Mouse (Mus musculus): ENCODE measurements around the gene Slc28a1.

Gene Slc28a1

DNA sequence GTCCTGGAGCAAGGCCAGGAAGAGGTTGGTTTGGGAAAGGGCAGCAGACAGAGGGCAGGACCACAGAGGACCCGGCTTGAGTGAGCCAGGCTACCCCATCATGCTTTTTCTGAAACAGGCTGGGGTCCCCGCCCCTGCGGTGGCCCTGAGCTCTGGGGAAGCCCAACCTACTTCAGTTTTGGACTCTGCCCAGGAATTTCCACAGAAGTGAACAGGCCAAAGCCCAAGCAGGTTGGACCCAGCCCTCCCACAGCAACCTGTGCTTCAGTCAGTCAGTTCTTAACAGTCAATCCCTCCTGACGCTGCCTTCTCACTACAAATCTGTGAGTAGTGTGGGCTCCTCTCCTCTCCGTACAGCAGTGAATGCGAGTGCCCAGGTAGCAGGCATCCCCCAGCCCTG, at the start of gene Slc28a1:
Slc28a1 (plus strand) TSS at position 245 of the 400 bp plus-strand sequence.
- no peak for DNase-seq (ENCODE audit: low spot score in 2 of 2)

DNA sequence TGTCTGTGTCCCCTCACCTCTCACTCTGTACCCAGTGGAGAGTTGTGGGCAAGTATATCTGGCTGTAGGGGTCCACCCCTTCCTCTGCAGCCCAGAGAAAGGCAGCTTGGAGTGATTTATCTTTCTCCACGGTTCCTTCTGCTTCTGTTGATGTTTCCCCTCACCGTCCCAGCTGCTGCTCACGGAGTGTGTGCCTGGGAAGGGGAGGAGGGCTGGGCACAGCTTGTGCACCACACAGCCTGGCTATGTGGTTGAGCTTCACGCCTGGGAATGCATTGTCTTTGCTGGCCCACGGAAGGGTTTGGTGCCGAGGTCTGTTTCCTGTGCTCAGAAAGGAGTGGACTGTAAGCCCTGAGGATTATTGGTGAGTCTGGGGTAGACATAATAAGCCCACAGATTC, 47.9 kb upstream of the Slc28a1 start:
- no peak for DNase-seq (ENCODE audit: low spot score in 2 of 2)

DNA sequence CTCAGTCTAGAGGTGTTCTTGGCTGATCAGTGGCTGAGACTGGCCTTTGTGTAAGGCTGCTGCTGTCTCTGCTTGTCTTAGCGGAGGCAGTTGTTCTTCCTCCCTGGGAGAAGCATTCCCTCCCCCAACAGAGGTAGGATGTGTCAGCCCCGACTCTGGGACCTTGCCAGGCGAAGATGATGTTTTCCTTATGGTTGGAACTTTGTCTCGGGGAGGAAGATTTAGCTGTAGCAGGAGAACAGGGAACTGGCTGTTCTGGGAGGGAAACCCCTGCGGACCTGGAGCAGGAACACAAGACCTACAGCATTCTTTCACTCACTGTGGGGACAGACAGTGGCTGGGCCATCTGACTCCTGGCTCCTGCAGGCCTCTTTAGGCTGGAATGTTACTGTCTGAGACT, 42.1 kb upstream of the Slc28a1 start:
- DNase-seq (ENCODE audit: low spot score in 2 of 2): peak in 1 of 2 experiments; percentile 14

DNA sequence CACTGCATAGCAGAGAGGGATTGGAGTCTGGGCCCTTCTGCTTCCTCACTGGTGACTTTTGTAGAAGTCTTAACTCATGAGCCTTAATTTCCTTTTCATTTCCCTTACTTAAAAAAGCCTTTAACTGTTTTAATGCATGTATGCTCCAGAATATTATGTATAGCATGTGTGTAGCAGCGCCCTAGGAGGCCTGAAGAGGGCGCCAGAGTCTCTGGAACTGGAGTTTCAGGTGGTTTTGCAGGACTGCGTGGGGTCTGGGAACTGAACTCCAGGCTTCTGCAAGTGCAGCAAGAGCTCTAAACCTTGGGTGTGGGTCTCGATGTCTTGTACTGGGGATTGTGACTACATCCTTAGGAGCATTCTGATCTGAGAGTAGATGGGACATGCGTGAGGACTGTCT, 41.3 kb upstream of the Slc28a1 start:
- no peak for DNase-seq (ENCODE audit: low spot score in 2 of 2)

DNA sequence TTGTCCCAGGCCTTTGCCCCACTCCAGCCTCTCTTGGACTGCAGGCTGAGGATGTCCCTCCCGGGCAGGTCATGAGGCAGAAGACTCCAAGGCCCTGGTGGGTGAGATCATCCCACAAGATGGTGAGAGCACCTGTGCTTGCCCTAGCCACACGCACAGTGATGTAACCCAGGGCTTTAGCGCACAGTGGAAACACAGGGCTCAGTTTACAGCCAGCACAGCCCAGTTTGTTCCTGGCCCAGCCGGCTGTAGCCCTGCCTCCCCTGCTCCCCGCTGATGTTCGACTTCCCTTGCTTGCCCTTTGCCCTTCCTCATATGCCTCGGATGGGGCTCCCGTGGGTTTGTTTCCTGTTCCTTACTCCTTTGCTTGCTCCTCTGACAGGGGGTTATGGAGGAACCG, 40.1 kb upstream of the Slc28a1 start:
- no peak for DNase-seq (ENCODE audit: low spot score in 2 of 2)

DNA sequence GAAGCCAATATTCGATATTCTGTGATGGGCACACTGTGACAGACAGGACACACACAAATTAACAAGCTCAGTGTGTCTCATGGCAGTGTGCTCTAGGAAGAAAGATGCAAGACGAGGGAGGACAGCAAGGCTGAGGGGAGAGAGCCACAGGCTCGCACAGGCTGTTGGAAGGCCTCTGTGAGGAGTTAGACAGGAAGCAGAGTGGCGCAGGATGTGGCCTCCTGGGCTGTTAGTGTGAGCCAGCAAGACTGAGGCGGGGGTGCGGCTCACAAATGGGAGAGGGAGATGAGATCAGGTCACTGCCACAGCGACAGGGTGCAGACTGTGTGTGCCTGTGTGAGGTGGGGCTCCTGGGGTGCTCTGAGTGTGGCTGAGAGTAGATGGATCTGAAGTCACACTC, 39.3 kb upstream of the Slc28a1 start:
- no peak for DNase-seq (ENCODE audit: low spot score in 2 of 2)

DNA sequence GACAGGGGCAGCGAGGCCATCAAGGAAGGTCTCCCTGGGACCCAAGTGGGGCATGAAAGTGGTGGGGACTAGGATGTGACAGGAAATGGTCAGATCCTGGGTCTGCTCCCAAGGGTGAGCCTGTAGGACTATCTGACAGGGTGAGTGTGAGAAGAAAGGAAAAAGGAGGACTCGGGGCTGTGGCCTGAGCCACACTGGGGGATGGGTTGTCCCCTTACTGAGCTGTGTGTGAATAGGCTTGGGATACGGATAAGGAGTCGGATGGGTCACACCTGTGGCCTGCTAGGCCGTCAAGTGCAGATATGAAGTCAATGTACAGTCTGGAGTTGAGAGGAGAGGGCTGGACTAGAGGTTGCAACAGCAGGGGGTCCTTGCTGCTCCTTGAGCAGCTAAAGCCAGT, 38.9 kb upstream of the Slc28a1 start:
- DNase-seq (ENCODE audit: low spot score in 2 of 2): no peak

DNA sequence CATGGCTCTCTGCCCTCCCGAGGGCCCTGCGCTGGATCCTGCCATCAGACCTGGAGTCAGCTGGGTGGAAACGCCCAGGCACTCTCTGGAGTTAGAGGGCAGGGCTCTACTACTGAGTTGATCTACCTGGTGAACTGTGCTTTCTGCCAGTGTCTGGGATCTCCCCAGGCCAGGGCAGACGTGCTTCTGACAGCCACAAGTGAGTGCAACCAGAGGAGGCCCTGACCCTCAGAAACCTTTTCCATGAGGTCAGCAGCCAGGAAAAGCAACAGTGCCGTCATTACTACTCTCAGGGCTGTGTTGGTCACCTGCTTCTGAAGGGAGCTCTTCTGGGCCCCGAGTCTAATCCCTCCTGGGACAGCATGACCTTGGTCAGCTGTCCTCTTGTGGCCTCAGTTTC, 37.6 kb upstream of the Slc28a1 start:
- no peak for DNase-seq (ENCODE audit: low spot score in 2 of 2)

DNA sequence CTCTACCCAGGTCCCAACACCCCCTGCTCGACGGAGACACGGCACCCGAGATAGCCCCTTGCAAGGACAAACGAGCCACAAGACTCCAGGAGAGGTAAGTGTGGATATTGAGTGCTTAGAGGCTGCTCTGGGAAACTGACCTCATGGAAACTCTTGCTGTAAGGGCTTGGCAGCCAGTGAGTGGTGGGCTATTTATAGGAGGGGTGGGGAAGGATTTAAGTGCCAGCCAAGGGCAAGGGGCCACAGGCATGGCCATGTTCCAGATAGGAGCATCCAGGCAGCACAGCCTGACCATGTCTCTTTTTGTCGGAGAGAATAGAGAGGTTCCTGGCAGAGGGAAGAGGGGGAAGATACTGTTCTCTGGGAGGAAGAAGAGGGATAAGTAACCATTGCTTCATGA, 35.9 kb upstream of the Slc28a1 start:
- DNase-seq (ENCODE audit: low spot score in 2 of 2): no peak

DNA sequence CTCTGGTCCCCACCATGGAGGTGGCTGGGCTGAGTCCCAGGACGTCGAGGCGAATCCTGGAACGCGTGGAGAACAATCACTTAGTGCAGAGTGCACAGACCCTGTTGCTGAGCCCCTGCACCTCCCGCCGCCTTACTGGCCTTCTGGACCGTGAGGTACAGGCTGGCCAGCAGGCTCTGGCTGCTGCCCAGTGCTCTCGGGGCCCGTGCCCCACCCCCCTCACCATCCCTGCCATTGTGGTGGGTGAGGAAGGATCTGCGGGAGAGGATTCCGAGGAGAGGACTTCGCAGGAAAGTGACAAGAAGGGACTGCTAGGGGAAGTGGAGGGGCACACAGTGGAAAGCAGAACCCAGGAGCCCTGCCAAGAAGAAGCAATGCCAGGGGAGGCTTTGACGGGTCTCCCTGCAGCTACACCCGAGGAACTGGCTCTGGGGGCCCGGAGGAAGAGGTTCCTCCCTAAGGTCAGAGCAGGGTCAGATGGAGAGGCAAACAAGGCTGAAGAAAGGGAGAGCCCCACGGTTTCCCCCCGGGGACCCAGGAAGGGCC, 21.1 kb upstream of the Slc28a1 start:
- DNase-seq (ENCODE audit: low spot score in 2 of 2): no peak

DNA sequence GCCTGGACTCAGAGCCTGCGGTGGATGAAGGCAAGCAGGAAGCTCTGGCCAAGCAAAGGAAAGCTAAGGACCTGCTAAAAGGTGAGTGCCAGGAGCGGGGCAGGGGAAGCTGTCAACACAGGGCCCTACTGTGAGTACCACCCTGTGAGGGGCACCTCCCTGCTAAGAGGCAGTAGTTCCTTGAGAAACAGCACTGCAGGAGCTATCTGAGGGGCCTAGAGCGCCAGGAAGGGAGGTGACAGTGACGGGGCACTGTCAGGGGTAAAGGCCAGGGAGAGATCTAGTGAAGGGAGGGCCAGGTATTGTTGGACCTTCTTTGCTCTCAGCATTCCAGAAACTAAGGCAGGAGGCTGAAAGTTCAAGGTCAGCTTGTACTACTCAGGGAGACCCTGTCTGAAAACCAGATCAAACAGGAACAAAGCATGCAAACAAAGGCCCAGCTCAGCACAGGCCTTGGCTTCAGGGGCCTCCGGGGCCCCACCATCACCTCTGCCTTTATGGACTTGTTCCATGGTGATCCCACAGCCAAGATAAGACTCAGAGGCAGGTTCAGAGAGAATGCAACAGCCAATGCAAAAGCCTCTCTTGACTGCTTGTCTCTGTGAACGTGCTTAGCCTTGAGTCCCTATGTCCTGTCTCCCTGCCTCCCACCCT, 20.4 kb upstream of the Slc28a1 start:
- DNase-seq (ENCODE audit: low spot score in 2 of 2): no peak

DNA sequence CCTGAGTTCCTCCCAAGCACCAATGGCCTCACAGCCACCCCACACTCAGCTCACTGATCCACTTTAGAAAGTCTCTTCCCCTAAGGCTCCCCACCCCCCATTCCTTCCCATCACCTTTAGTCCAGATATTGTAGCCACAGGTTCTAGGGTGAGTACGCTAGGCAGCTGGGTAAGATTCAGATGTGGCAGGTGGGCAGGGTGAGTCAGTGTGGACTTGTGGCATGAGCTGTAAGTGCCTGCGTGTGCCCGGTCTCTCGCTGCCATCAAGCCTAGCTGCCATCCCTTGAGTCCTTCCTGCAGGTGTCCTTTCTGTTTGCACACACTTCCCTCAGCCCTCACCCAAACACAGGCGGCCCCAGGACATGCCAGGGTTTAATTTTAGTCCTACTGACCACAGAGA, 14.3 kb upstream of the Slc28a1 start:
- no peak for DNase-seq (ENCODE audit: low spot score in 2 of 2)

DNA sequence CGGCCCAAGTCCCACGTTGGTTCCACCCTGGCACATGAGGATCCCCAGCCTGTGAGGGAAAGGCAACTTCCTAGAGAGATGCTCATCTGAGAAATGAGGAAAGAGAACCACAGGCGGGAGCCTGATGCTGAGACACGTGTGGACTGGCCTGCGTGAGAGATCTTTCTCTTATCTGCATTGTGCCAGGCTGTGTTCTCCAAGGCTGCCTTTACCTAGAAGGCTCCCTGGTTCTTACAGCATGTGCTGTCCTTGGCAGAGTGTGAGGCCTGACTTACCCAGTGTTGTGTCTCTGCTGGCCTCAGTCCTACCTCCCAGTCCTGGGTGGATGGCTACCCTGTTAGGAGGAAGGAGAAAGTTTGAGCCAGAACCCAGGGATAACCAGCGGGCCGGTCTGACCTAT, 11.7 kb upstream of the Slc28a1 start:
- DNase-seq (ENCODE audit: low spot score in 2 of 2): no peak

DNA sequence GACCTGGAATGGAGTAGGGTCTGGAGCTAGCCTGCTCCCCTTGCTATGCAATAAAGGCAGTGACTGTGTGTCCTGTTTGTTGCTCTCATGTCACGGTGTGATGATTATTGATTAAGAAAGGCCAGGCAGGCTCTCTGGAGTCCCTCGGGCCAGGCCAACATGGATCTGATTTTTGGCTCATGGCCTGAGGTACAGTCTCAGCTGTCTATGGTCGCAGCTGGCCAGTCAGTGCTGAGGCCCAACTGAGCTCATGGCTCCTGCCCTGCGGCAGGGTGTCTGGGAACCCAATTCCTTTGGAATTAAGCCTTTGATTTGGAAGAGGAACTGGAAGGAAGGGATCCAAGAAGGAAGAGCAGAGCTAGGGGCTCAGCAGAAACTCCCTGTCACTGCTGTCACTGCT, 9.1 kb upstream of the Slc28a1 start:
- DNase-seq (ENCODE audit: low spot score in 2 of 2): no peak

DNA sequence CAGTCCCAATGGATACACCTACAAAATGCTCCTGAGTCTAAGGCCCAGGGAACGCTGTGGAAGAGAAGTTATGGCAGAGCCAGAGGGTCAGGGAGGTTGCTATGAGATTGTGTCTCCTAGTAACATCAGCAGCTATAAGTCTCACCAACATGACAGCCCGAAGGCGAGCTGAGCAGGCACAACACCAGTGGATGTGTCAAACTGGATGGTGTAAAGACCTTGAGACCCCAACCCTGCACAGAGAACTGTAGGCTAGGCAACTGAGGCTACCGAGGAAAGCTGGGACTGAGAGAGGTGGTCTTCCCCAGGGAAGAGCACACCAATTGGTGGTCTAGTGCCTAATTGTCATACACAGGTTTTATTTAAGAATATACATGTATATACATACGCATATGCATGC, 6.4 kb upstream of the Slc28a1 start:
- no peak for DNase-seq (ENCODE audit: low spot score in 2 of 2)

DNA sequence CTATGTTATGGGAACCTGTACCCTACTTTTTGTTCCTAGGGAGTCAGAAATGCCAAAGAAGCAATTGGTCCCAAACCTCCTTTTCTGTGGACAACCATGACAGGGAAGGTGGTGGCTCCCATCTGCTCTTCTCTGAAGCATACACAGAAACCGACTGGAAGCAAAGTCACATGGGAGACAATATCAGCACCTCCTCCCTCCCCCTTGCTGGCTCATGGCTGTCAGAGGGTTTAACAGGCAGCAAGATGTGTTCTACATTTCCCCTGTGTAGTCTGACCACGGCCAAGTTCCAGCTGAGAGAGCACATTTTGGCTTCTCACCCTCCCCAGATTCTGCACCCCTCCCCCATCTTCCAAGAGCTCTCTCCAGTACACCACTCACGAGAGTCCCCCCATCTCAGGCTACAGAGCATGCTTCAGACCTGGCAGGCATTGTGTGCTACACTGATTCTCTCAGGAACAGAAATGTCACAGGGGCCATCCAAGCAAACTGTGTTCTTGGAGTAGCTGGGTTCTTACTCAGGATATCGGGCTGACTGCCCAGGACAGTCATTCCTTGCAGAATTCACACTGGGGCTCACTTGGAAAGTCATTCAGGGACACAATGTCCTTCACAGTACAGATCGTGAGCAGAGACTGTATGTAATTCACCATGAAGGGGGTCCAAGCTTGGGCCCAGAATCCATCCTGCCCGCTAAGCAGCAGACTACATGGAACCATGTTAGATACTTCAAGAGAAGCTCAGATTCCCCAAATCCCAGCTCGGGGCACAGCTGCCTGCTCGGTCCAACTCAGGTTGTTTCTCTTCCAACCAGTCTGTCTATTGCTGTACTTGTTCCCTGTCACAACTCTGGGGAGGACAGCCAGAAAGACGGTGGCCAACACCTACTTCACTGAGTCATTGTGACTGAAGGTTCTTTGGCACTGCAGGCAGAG, 4.6 kb upstream of the Slc28a1 start:
- DNase-seq (ENCODE audit: low spot score in 2 of 2): no peak

DNA sequence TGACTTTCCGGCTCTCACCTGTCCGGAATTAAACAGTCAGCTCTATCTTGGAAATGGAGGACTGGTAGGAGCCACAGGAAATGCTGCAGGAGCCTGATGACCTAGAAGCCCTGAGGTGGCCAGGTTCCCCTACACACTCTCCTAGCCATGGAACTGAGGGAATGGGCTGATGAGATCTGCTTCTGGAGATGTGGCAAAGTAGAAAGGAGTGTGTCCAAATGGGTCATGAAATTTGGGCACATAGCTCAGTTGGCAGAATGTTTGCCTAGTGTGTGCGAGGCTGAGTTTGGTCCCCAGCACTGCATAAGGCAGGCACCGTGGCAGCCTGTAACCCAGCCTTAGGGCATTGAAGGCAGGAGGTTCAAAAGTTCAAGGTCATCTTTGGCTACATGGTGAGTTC, 3.8 kb upstream of the Slc28a1 start:
- DNase-seq (ENCODE audit: low spot score in 2 of 2): no peak

DNA sequence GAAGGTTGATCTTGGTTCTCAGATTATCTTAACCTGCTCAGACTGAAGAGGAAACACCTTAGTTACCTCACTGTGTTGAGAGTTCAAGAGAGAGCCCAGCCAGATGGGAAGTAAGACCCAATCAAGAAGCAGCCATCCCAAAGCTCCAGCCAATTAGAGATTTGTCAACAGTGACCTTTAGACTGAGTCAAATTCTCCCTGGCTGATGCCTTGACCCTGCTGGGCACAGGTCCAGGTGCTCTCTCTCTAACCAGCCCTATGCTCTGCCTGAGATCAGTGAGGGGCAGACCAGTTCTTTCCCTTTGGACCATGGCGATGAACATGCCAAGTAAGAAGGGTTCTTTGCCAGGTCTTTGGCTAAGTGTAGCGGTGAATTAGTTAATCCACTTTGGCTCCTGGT, 2.9 kb upstream of the Slc28a1 start:
- DNase-seq (ENCODE audit: low spot score in 2 of 2): no peak

DNA sequence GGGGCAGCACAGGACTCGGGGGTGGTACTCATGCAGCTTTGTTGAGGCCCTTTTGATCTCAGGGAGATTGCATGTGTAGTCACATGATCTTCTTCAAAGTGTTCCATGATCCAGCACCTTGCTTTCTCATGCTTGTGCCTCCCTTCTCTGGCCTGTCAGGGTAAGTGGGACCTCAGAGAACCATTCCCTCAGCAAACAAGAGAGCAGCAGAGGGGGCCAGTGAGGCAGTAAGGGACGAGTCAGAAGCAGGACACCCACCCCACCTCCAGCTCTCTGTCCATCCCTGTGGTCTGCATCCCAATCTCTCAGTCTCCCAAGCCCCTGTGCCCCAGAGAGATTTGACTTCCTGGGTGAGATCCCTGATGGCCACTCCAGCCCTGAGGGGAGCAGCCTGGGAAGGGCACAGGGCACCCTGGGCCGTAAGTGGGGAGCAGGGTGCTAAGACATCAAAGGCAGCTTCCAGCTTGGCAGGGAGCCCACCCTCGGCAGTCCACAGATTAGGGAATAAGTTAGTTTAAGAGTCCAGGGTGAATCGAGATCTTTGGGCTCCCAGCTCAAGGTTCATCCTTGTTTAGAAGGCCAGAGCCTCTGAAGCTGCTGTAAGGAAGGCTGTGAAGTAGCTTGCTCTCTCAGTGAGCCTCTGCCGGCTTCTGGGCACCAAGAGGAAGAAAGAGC, 1.8 kb upstream of the Slc28a1 start:
- no peak for DNase-seq (ENCODE audit: low spot score in 2 of 2)

DNA sequence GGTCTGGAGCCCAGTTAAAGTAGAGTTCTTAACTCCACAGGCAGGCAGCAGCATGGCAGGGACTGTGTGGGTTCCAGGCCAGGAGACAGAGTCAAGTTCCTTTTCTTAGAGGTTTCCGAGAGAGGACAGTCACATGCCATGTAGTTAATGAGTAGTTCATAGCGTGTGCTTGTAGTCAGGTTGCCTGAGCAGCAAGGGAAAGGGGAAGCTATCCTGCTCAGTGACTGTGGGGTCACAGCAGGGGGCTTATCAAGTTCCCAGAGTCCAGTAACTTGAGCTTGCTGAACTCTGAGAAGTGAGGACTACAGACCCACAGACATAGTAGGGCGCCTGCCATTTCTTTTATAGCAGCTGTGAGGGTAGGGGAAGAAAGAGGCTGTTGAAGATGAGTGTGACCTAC, 6.5 kb downstream of the Slc28a1 start:
- DNase-seq (ENCODE audit: low spot score in 2 of 2): no peak

DNA sequence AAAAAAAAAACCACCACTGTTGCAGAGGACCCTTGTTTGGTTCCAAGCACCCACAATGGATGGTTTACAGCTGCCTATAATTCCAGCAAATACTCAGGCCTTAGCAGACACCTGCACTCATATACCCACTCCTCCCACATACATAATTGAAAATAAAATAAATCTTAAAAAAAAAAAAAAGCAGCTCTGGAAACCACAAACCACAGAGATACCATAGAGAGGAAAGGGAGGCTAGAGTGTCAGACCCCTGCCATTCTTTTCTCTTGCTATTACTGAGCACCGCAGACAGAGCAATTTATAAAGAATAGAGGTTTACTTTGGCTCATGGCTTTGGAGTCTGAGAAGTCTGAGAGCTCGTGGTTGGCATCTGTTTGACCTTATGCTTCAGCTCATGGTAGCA, 8.2 kb downstream of the Slc28a1 start:
- no peak for DNase-seq (ENCODE audit: low spot score in 2 of 2)

DNA sequence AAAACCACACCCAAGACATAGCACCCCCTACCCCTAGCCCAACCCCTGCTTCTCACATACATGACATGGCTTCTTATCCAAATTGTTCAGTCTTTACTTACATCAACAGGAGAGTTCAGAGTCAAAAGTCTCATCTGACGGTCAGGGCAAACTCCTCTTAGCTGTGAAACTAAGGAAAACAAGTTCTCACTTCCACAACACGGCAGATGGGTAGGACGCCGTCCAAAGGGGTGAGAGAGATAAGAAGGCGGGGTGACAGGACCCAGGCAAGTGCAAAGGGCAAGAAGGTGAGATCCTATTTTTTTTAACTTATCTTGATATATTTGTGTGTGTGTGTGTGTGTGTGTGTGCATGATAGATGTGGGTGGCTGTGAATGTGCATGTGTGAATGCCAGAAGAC, 9.0 kb downstream of the Slc28a1 start:
- no peak for DNase-seq (ENCODE audit: low spot score in 2 of 2)

DNA sequence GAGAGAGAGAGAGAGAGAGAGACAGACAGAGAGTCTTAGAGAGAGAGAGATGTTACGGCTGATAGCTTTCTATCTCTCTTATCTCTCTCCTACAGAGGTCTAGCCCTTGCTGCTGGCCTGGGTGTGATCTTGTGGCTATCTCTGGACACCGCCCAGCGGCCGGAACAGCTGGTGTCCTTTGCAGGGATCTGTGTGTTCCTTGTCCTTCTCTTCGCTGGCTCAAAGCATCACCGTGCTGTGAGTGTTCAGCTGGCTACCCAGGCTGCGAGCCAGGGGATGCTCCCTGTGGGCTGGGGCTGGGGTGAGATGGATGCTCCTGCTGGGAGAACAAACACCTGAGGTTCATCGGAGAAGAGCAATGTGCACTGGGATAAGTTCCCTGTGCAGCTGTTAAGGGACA, 10.2 kb downstream of the Slc28a1 start:
- no peak for DNase-seq (ENCODE audit: low spot score in 2 of 2)
